Mouse (Mus musculus): Measurements from ENCODE around the gene Tenm4. TPM values are rescaled to one million over a fixed set of nuclear protein-coding genes. Genes with fewer than 3 reads are reported as not detected.

Tenm4 gene
- total RNA-seq, 2 experiments from 2014 or later, result 0.13 to 0.73 TPM

GRCm38 (mm10) chr7:96716911-96717310 lies 545.9 kb downstream of the Tenm4 start:
- H3K27ac ChIP-seq, result no peak overlapping the region
- intact Hi-C loops (cut with DNase I), result no loop called here
- no peak overlapping the region for H3K4me3 ChIP-seq
- TF ChIP-seq CTCF (IDR thresholded peaks at IDR 0.05), result no peak
- no peak for DNase-seq

- H3K4me3 ChIP-seq, result no peak overlapping the region
- H3K27ac ChIP-seq, result no peak overlapping the region
- no peak for DNase-seq
- TF ChIP-seq CTCF (IDR thresholded peaks at IDR 0.05), result no peak
- intact Hi-C loops (cut with DNase I), result no loop called here
Measured at GRCm38 (mm10) chr7:96718201-96719155, 547.4 kb downstream of the Tenm4 start.

GRCm38 (mm10) chr7:96719926-96720325 lies 548.9 kb downstream of the Tenm4 start:
- H3K27ac ChIP-seq, result no peak overlapping the region
- intact Hi-C loops (cut with DNase I), result no loop called here
- DNase-seq, result no peak
- no peak overlapping the region for H3K4me3 ChIP-seq
- TF ChIP-seq CTCF (IDR thresholded peaks at IDR 0.05), result no peak

- no peak for TF ChIP-seq CTCF (IDR thresholded peaks at IDR 0.05)
- intact Hi-C loops (cut with DNase I), result no loop called here
- H3K27ac ChIP-seq, result no peak overlapping the region
- DNase-seq, result no peak
- H3K4me3 ChIP-seq, result no peak overlapping the region
Measured at GRCm38 (mm10) chr7:96720465-96720864, 549.4 kb downstream of the Tenm4 start.

- no peak for TF ChIP-seq CTCF (IDR thresholded peaks at IDR 0.05)
- no peak overlapping the region for H3K4me3 ChIP-seq
- H3K27ac ChIP-seq, result no peak overlapping the region
- intact Hi-C loops (cut with DNase I), result no loop called here
- no peak for DNase-seq
Measured at GRCm38 (mm10) chr7:96722796-96723195, 551.8 kb downstream of the Tenm4 start.

GRCm38 (mm10) chr7:96725603-96726002 lies 554.6 kb downstream of the Tenm4 start:
- H3K27ac ChIP-seq, result no peak overlapping the region
- DNase-seq, result no peak
- no peak overlapping the region for H3K4me3 ChIP-seq
- no peak for TF ChIP-seq CTCF (IDR thresholded peaks at IDR 0.05)
- intact Hi-C loops (cut with DNase I), result no loop called here

- Histone ChIP-seq H3K27ac (no peak overlapping the region), H3K4me3 (no peak overlapping the region)
- intact Hi-C loops (cut with DNase I), result no loop called here
- TF ChIP-seq CTCF (IDR thresholded peaks at IDR 0.05), result no peak
- DNase-seq, result no peak
Measured at GRCm38 (mm10) chr7:96730360-96730759, 559.3 kb downstream of the Tenm4 start.

- intact Hi-C loops (cut with DNase I), result no loop called here
- no peak for TF ChIP-seq CTCF (IDR thresholded peaks at IDR 0.05)
- no peak overlapping the region for H3K4me3 ChIP-seq
- no peak for DNase-seq
- H3K27ac ChIP-seq, result no peak overlapping the region
Measured at GRCm38 (mm10) chr7:96731947-96732346, 560.9 kb downstream of the Tenm4 start.

- DNase-seq, result no peak
- TF ChIP-seq CTCF (IDR thresholded peaks at IDR 0.05), result no peak
- intact Hi-C loops (cut with DNase I), result no loop called here
- Histone ChIP-seq H3K4me3 (no peak overlapping the region), H3K27ac (no peak overlapping the region)
Measured at GRCm38 (mm10) chr7:96734315-96735058, 563.4 kb downstream of the Tenm4 start.

GRCm38 (mm10) chr7:96740631-96741030 lies 569.6 kb downstream of the Tenm4 start:
- intact Hi-C loops (cut with DNase I), result no loop called here
- no peak for TF ChIP-seq CTCF (IDR thresholded peaks at IDR 0.05)
- Histone ChIP-seq H3K27ac (no peak overlapping the region), H3K4me3 (no peak overlapping the region)
- no peak for DNase-seq

GRCm38 (mm10) chr7:96742221-96742620 lies 571.2 kb downstream of the Tenm4 start:
- peak; percentile 48 for DNase-seq
- Histone ChIP-seq H3K4me3 (no peak overlapping the region), H3K27ac (no peak overlapping the region)
- intact Hi-C loops (cut with DNase I), result no loop called here
- no peak for TF ChIP-seq CTCF (IDR thresholded peaks at IDR 0.05)

- no peak overlapping the region for H3K4me3 ChIP-seq
- DNase-seq, result no peak
- TF ChIP-seq CTCF (IDR thresholded peaks at IDR 0.05), result no peak
- H3K27ac ChIP-seq, result no peak overlapping the region
- intact Hi-C loops (cut with DNase I), result no loop called here
Measured at GRCm38 (mm10) chr7:96745956-96746355, 574.9 kb downstream of the Tenm4 start.

GRCm38 (mm10) chr7:96746706-96747105 lies 575.7 kb downstream of the Tenm4 start:
- H3K4me3 ChIP-seq, result no peak overlapping the region
- no peak for DNase-seq
- H3K27ac ChIP-seq, result no peak overlapping the region
- intact Hi-C loops (cut with DNase I), result no loop called here
- no peak for TF ChIP-seq CTCF (IDR thresholded peaks at IDR 0.05)
